Mouse (Mus musculus) small intestine, adult 2 months (tissue): ENCODE results near the gene Sec22a.

Experiments used
- CTCF ChIP-seq: fragments of 200-500 bp; IDR thresholded peaks from 2 replicates; pipeline ENCODE4 v1.5.1; 2012; ENCODE audit warnings: low read depth, mild to moderate bottlenecking, control low read depth, inconsistent platforms, low read length, moderate library complexity, mixed read lengths; ENCODE audit not compliant: insufficient replicate concordance, insufficient read length; ENCODE audit errors: extremely low read depth
- POLR2A ChIP-seq: fragments of 200-500 bp; IDR thresholded peaks from 2 replicates; pipeline ENCODE4 v1.6.1; 2012; ENCODE audit warnings: low read depth, mild to moderate bottlenecking, control low read depth, inconsistent platforms, low read length, moderate library complexity

- TF ChIP-seq POLR2A (no peak), CTCF (no peak)
These were observed 42.4 kb upstream of the Sec22a start for GRCm38 (mm10) chr16:35406166-35406565.
